Mouse (Mus musculus) heart, adult 2 months (tissue): ENCODE results near the gene Ccdc124.

Experiments used
- EP300 ChIP-seq: fragments of 200-500 bp; IDR thresholded peaks from 2 replicates; pipeline ENCODE4 v1.6.1; 2011; ENCODE audit warnings: low read depth, low read length, control low read depth; ENCODE audit not compliant: insufficient read depth
- POLR2A ChIP-seq: fragments of 200-500 bp; IDR thresholded peaks from 2 replicates; pipeline ENCODE4 v1.6.1; 2011; ENCODE audit warnings: mild to moderate bottlenecking, low read depth, low read length, control low read depth; ENCODE audit not compliant: insufficient read depth

- TF ChIP-seq EP300 (no peak), POLR2A (no peak)
Measured at GRCm38 (mm10) chr8:70827010-70827409, 46.7 kb downstream of the Ccdc124 start.
